Mouse (Mus musculus) midbrain, embryonic 13.5 days (tissue): ENCODE results near the gene Slc27a3. TPM values are rescaled to one million over a fixed set of nuclear protein-coding genes. Genes with fewer than 3 reads are reported as not detected.

Experiments used
- ATAC-seq: fragments of 200-750 bp; cut with Nextera tagmentation; 2 replicates; pipeline ENCODE4 v1.8.0; 2017; ENCODE audit warnings: mild to moderate bottlenecking, moderate TSS enrichment, moderate library complexity
- H3K27ac ChIP-seq: fragments of 300-500 bp; sonication (generic); 2 replicates; pipeline ENCODE4 v1.5.1; 2015; ENCODE audit warnings: inconsistent platforms, mild to moderate bottlenecking, moderate library complexity
- H3K27me3 ChIP-seq: fragments of 300-500 bp; sonication (generic); 2 replicates; pipeline ENCODE4 v1.6.1; 2015; ENCODE audit warnings: mild to moderate bottlenecking, inconsistent platforms
- H3K36me3 ChIP-seq: fragments of 300-500 bp; sonication (generic); 2 replicates; pipeline ENCODE4 v1.6.1; 2015; ENCODE audit warnings: mild to moderate bottlenecking, inconsistent platforms
- H3K4me1 ChIP-seq: fragments of 300-500 bp; sonication (generic); replicated peaks from 2 replicates; pipeline ENCODE4 v1.6.1; 2015; ENCODE audit warnings: inconsistent platforms
- H3K4me2 ChIP-seq: fragments of 300-500 bp; sonication (generic); replicated peaks from 2 replicates; pipeline ENCODE4 v1.6.1; 2015; ENCODE audit warnings: moderate library complexity, mild to moderate bottlenecking, inconsistent platforms
- H3K4me3 ChIP-seq: fragments of 300-500 bp; sonication (generic); replicated peaks from 2 replicates; pipeline ENCODE4 v1.5.1; 2015; ENCODE audit warnings: mild to moderate bottlenecking, inconsistent platforms
- H3K9ac ChIP-seq: fragments of 300-500 bp; sonication (generic); replicated peaks from 2 replicates; pipeline ENCODE4 v1.6.1; 2015; ENCODE audit warnings: mild to moderate bottlenecking, inconsistent platforms
- H3K9me3 ChIP-seq: fragments of 300-500 bp; sonication (generic); 2 replicates; pipeline ENCODE4 v1.6.1; 2016; ENCODE audit warnings: mild to moderate bottlenecking, inconsistent platforms
- WGBS: fragments of 180-500 bp; shearing (Covaris S2); methylation state at CpG from one replicate; pipeline ENCODE4 v1.1.7; 2015; 5-methylcytosine and 5-hydroxymethylcytosine counted together
- polyA plus RNA-seq: library from polyadenylated mRNA; unstranded; fragments of >200 nt; fragmentation: Nextera tagmentation; extraction: Ambion mirVana; gene quantifications from 2 replicates; pipeline ENCODE4 v1.2.1, GENCODE M21; 2015

Slc27a3 gene
- polyA plus RNA-seq: 20.2 and 21.8 TPM in 2 replicates

GRCm38 (mm10) chr3:90389511-90390490 is at the start of gene Slc27a3:
TSS of gene Slc27a3 (minus strand) at chr3:90389938.
- Histone ChIP-seq H3K27ac (peak within 1 kb of the TSS; percentile 92), H3K36me3 (peaks cover 65% of the 10 kb centered on the region), H3K9me3 (no peaks in the 10 kb centered on the region), H3K4me1 (peaks cover 41% of the 10 kb centered on the region), H3K27me3 (no peaks in the 10 kb centered on the region), H3K4me2 (peak within 1 kb of the TSS; percentile 75), H3K4me3 (peak within 1 kb of the TSS; percentile 69), H3K9ac (peak within 1 kb of the TSS; percentile 92)
- peak; percentile 71 for ATAC-seq
- WGBS: 2% methylated on average over 55 of the region's 55 CpGs

- H3K36me3 ChIP-seq: no peaks in the 10 kb centered on the region
- H3K4me2 ChIP-seq: no peak overlapping the region
- H3K4me1 ChIP-seq: peaks cover 14% of the 10 kb centered on the region
- no peak overlapping the region for H3K9ac ChIP-seq
- no peak overlapping the region for H3K27ac ChIP-seq
- H3K4me3 ChIP-seq: no peak overlapping the region
- no peaks in the 10 kb centered on the region for H3K27me3 ChIP-seq
- H3K9me3 ChIP-seq: no peaks in the 10 kb centered on the region
- 81% methylated on average over 4 of the region's 4 CpGs for WGBS
- ATAC-seq: no peak
Measured at GRCm38 (mm10) chr3:90437131-90437530, 47.4 kb upstream of the Slc27a3 start.

- peak overlapping the region; percentile 99 for H3K4me2 ChIP-seq
- H3K27me3 ChIP-seq: no peaks in the 10 kb centered on the region
- H3K4me1 ChIP-seq: peaks cover 33% of the 10 kb centered on the region
- H3K9me3 ChIP-seq: no peaks in the 10 kb centered on the region
- 60% methylated on average over 11 of the region's 11 CpGs for WGBS
- H3K4me3 ChIP-seq: peak overlapping the region; percentile 90
- ATAC-seq: no peak
- H3K9ac ChIP-seq: peak overlapping the region; percentile 45
- 0 out of 2 replicates have a peak, but pooled peaks cover 5% of the 10 kb centered on the region for H3K36me3 ChIP-seq
- H3K27ac ChIP-seq: peak overlapping the region; percentile 96
Measured at GRCm38 (mm10) chr3:90434073-90434730, 44.5 kb upstream of the Slc27a3 start.

GRCm38 (mm10) chr3:90433381-90434020 is 43.8 kb upstream of the Slc27a3 start, which contains the start of gene Ints3:
TSS of gene Ints3 (minus strand) at chr3:90433622.
- H3K27me3 ChIP-seq: no peaks in the 10 kb centered on the region
- 0 out of 2 replicates have a peak, but pooled peaks cover 7% of the 10 kb centered on the region for H3K36me3 ChIP-seq
- peaks cover 37% of the 10 kb centered on the region for H3K4me1 ChIP-seq
- H3K9ac ChIP-seq: peak within 1 kb of the TSS; percentile 95
- under 1% methylated on average over 52 of the region's 52 CpGs for WGBS
- peak within 1 kb of the TSS; percentile 99 for H3K4me2 ChIP-seq
- ATAC-seq: peak; percentile 100
- H3K9me3 ChIP-seq: no peaks in the 10 kb centered on the region
- peak within 1 kb of the TSS; percentile 90 for H3K4me3 ChIP-seq
- H3K27ac ChIP-seq: peak within 1 kb of the TSS; percentile 96

- Histone ChIP-seq H3K36me3 (0 out of 2 replicates have a peak, but pooled peaks cover 11% of the 10 kb centered on the region), H3K9me3 (no peaks in the 10 kb centered on the region), H3K4me2 (peak overlapping the region; percentile 99), H3K27ac (peak overlapping the region; percentile 96), H3K27me3 (no peaks in the 10 kb centered on the region), H3K9ac (peak overlapping the region; percentile 95), H3K4me1 (peaks cover 41% of the 10 kb centered on the region), H3K4me3 (peak overlapping the region; percentile 90)
- 0% methylated on average over 12 of the region's 12 CpGs for WGBS
- ATAC-seq: peak; percentile 43; the same call in 1 of the 2 replicates
Measured at GRCm38 (mm10) chr3:90432811-90433219, 43.1 kb upstream of the Slc27a3 start.

- no peaks in the 10 kb centered on the region for H3K9me3 ChIP-seq
- peaks cover 41% of the 10 kb centered on the region for H3K4me1 ChIP-seq
- peak overlapping the region; percentile 99 for H3K4me2 ChIP-seq
- H3K27ac ChIP-seq: no peak overlapping the region
- peak overlapping the region; percentile 95 for H3K9ac ChIP-seq
- 0 out of 2 replicates have a peak, but pooled peaks cover 11% of the 10 kb centered on the region for H3K36me3 ChIP-seq
- WGBS: 15% methylated on average over 2 of the region's 2 CpGs
- peak overlapping the region; percentile 90 for H3K4me3 ChIP-seq
- no peak for ATAC-seq
- no peaks in the 10 kb centered on the region for H3K27me3 ChIP-seq
Measured at GRCm38 (mm10) chr3:90432348-90432747, 42.6 kb upstream of the Slc27a3 start.

GRCm38 (mm10) chr3:90429576-90429975 is 39.8 kb upstream of the Slc27a3 start:
- WGBS: 95% methylated on average over 3 of the region's 3 CpGs
- Histone ChIP-seq H3K4me3 (no peak overlapping the region), H3K4me2 (no peak overlapping the region), H3K9me3 (no peaks in the 10 kb centered on the region), H3K36me3 (peaks cover 15% of the 10 kb centered on the region; the same call in 1 of the 2 replicates), H3K27me3 (no peaks in the 10 kb centered on the region), H3K4me1 (peaks cover 41% of the 10 kb centered on the region), H3K27ac (no peak overlapping the region), H3K9ac (no peak overlapping the region)
- ATAC-seq: no peak

GRCm38 (mm10) chr3:90428186-90428585 is 38.4 kb upstream of the Slc27a3 start:
- H3K27ac ChIP-seq: no peak overlapping the region
- no peak overlapping the region for H3K4me2 ChIP-seq
- no peak overlapping the region for H3K9ac ChIP-seq
- 83% methylated on average over 6 of the region's 6 CpGs for WGBS
- peaks cover 36% of the 10 kb centered on the region for H3K4me1 ChIP-seq
- H3K36me3 ChIP-seq: peaks cover 23% of the 10 kb centered on the region
- H3K9me3 ChIP-seq: no peaks in the 10 kb centered on the region
- ATAC-seq: no peak
- no peaks in the 10 kb centered on the region for H3K27me3 ChIP-seq
- H3K4me3 ChIP-seq: no peak overlapping the region

GRCm38 (mm10) chr3:90427574-90427973 is 37.8 kb upstream of the Slc27a3 start:
- Histone ChIP-seq H3K27ac (no peak overlapping the region), H3K4me1 (peaks cover 32% of the 10 kb centered on the region), H3K27me3 (no peaks in the 10 kb centered on the region), H3K36me3 (peaks cover 29% of the 10 kb centered on the region), H3K4me2 (no peak overlapping the region), H3K9me3 (no peaks in the 10 kb centered on the region), H3K4me3 (no peak overlapping the region), H3K9ac (no peak overlapping the region)
- 50% methylated on average over 1 of the region's 1 CpGs for WGBS
- ATAC-seq: no peak

- Histone ChIP-seq H3K4me2 (no peak overlapping the region), H3K4me3 (no peak overlapping the region), H3K9me3 (no peaks in the 10 kb centered on the region), H3K27ac (no peak overlapping the region), H3K4me1 (peaks cover 11% of the 10 kb centered on the region), H3K36me3 (peaks cover 42% of the 10 kb centered on the region), H3K9ac (no peak overlapping the region), H3K27me3 (no peaks in the 10 kb centered on the region)
- WGBS: 96% methylated on average over 2 of the region's 2 CpGs
- ATAC-seq: no peak
Measured at GRCm38 (mm10) chr3:90425499-90425898, 35.8 kb upstream of the Slc27a3 start.

GRCm38 (mm10) chr3:90423549-90423948 is 33.8 kb upstream of the Slc27a3 start:
- no peaks in the 10 kb centered on the region for H3K27me3 ChIP-seq
- H3K4me1 ChIP-seq: peaks cover 4% of the 10 kb centered on the region; the same call in 1 of the 2 replicates
- H3K36me3 ChIP-seq: peaks cover 57% of the 10 kb centered on the region
- no peak for ATAC-seq
- no peaks in the 10 kb centered on the region for H3K9me3 ChIP-seq
- no peak overlapping the region for H3K9ac ChIP-seq
- H3K27ac ChIP-seq: no peak overlapping the region
- no peak overlapping the region for H3K4me3 ChIP-seq
- H3K4me2 ChIP-seq: no peak overlapping the region
